Mouse (Mus musculus) limb, embryonic 13.5 days (tissue): ENCODE measurements around the gene Gm38392. TPM values are rescaled to one million over a fixed set of nuclear protein-coding genes. Genes with fewer than 3 reads are reported as not detected.

Experiments used
- ATAC-seq: fragments of 200-750 bp; cut with Nextera tagmentation; 2 replicates; pipeline ENCODE4 v1.8.0; 2017; ENCODE audit warnings: low read depth, moderate number of reproducible peaks, moderate TSS enrichment; ENCODE audit not compliant: low FRiP score
- H3K27ac ChIP-seq: fragments of 300-500 bp; sonication (generic); 2 replicates; pipeline ENCODE4 v1.5.1; 2015; ENCODE audit warnings: inconsistent platforms, mild to moderate bottlenecking, moderate library complexity
- H3K27me3 ChIP-seq: fragments of 300-500 bp; sonication (generic); 2 replicates; pipeline ENCODE4 v1.6.1; 2015; ENCODE audit warnings: mild to moderate bottlenecking, inconsistent platforms
- H3K36me3 ChIP-seq: fragments of 300-500 bp; sonication (generic); 2 replicates; pipeline ENCODE4 v1.6.1; 2015; ENCODE audit warnings: inconsistent platforms, mild to moderate bottlenecking, moderate library complexity
- H3K4me1 ChIP-seq: fragments of 300-500 bp; sonication (generic); 2 replicates; pipeline ENCODE4 v1.6.1; 2015; ENCODE audit warnings: inconsistent platforms
- H3K4me2 ChIP-seq: fragments of 300-500 bp; sonication (generic); replicated peaks from 2 replicates; pipeline ENCODE4 v1.6.1; 2015; ENCODE audit warnings: inconsistent platforms, mild to moderate bottlenecking, moderate library complexity
- H3K4me3 ChIP-seq: fragments of 300-500 bp; sonication (generic); 2 replicates; pipeline ENCODE4 v1.5.1; 2015; ENCODE audit warnings: moderate library complexity, mild to moderate bottlenecking, inconsistent platforms
- H3K9ac ChIP-seq: fragments of 300-500 bp; sonication (generic); 2 replicates; pipeline ENCODE4 v1.6.1; 2015; ENCODE audit warnings: mild to moderate bottlenecking, inconsistent platforms
- H3K9me3 ChIP-seq: fragments of 300-500 bp; sonication (generic); 2 replicates; pipeline ENCODE4 v1.6.1; 2016; ENCODE audit warnings: inconsistent platforms
- WGBS: fragments of 180-500 bp; shearing (Covaris S2); methylation state at CpG from one replicate; pipeline ENCODE4 v1.1.7; 2015; 5-methylcytosine and 5-hydroxymethylcytosine counted together
- polyA plus RNA-seq: library from polyadenylated mRNA; unstranded; fragments of >200 nt; fragmentation: Nextera tagmentation; extraction: Ambion mirVana; gene quantifications from 2 replicates; pipeline ENCODE4 v1.2.1, GENCODE M21; 2015

The Gm38392 gene
- polyA plus RNA-seq, 1 experiment from 2014 or later = 1.0 TPM

DNA sequence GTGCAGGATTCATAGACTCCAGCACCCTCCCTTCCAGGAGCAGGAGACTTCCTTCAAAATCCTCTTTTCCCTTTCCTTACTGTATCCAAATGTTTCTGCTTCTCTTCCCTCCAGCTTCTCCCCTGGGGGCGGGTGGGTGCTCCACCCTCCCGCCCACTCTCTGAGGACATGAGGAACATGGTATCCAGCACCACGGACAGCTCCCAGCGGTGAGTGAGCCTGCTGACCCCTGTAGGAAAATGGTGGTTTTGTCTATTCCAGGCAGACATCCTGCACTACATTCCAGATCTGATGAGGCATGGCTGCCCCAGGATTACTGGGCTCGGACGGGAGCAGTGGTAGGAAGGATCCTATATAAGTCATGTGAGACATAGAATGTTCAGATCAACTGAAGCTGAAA lies 66.2 kb downstream of the Gm38392 start:
- H3K27me3 ChIP-seq = peaks cover 99% of the 10 kb centered on the region
- no peak for ATAC-seq
- no peaks in the 10 kb centered on the region for H3K9me3 ChIP-seq
- no peak overlapping the region for H3K27ac ChIP-seq
- H3K4me2 ChIP-seq = no peak overlapping the region
- H3K9ac ChIP-seq = no peak overlapping the region
- no peak overlapping the region for H3K4me3 ChIP-seq
- under 1% methylated on average over 6 of the region's 6 CpGs for WGBS
- H3K4me1 ChIP-seq = peaks cover 1% of the 10 kb centered on the region; the same call in 1 of the 2 replicates
- H3K36me3 ChIP-seq = no peaks in the 10 kb centered on the region

GRCm38 (mm10) chr3:88219940-88220339 lies 67.1 kb downstream of the Gm38392 start:
- Histone ChIP-seq H3K9ac (no peak overlapping the region), H3K27me3 (peaks cover 99% of the 10 kb centered on the region), H3K27ac (no peak overlapping the region), H3K36me3 (no peaks in the 10 kb centered on the region), H3K4me1 (peaks cover 10% of the 10 kb centered on the region), H3K4me3 (no peak overlapping the region), H3K4me2 (no peak overlapping the region), H3K9me3 (no peaks in the 10 kb centered on the region)
- ATAC-seq = no peak
- WGBS = 16% methylated on average over 9 of the region's 9 CpGs

- no peak overlapping the region for H3K27ac ChIP-seq
- peaks cover 99% of the 10 kb centered on the region for H3K27me3 ChIP-seq
- H3K4me2 ChIP-seq = no peak overlapping the region
- WGBS = 50% methylated on average over 1 of the region's 2 CpGs
- H3K4me3 ChIP-seq = no peak overlapping the region
- H3K4me1 ChIP-seq = peaks cover 19% of the 10 kb centered on the region
- no peaks in the 10 kb centered on the region for H3K36me3 ChIP-seq
- no peaks in the 10 kb centered on the region for H3K9me3 ChIP-seq
- no peak for ATAC-seq
- no peak overlapping the region for H3K9ac ChIP-seq
Observed at GRCm38 (mm10) chr3:88217679-88218078, 69.3 kb downstream of the Gm38392 start.

GRCm38 (mm10) chr3:88216534-88217326 lies 70.3 kb downstream of the Gm38392 start:
- peaks cover 99% of the 10 kb centered on the region for H3K27me3 ChIP-seq
- H3K27ac ChIP-seq = no peak overlapping the region
- H3K4me1 ChIP-seq = peaks cover 19% of the 10 kb centered on the region
- WGBS = 11% methylated on average over 7 of the region's 7 CpGs
- no peaks in the 10 kb centered on the region for H3K9me3 ChIP-seq
- H3K4me3 ChIP-seq = no peak overlapping the region
- no peak overlapping the region for H3K4me2 ChIP-seq
- no peaks in the 10 kb centered on the region for H3K36me3 ChIP-seq
- ATAC-seq = no peak
- H3K9ac ChIP-seq = no peak overlapping the region

GRCm38 (mm10) chr3:88216116-88216515 lies 70.9 kb downstream of the Gm38392 start:
- no peak overlapping the region for H3K27ac ChIP-seq
- H3K4me2 ChIP-seq = no peak overlapping the region
- ATAC-seq = no peak
- H3K4me3 ChIP-seq = no peak overlapping the region
- H3K4me1 ChIP-seq = peaks cover 19% of the 10 kb centered on the region
- H3K9me3 ChIP-seq = no peaks in the 10 kb centered on the region
- no peaks in the 10 kb centered on the region for H3K36me3 ChIP-seq
- WGBS = 1% methylated on average over 6 of the region's 6 CpGs
- H3K9ac ChIP-seq = no peak overlapping the region
- H3K27me3 ChIP-seq = peaks cover 99% of the 10 kb centered on the region

- Histone ChIP-seq H3K27ac (no peak overlapping the region), H3K36me3 (no peaks in the 10 kb centered on the region), H3K4me2 (peak overlapping the region; percentile 46), H3K4me1 (peaks cover 19% of the 10 kb centered on the region), H3K27me3 (peaks cover 99% of the 10 kb centered on the region), H3K9ac (no peak overlapping the region), H3K4me3 (peak overlapping the region; percentile 27), H3K9me3 (no peaks in the 10 kb centered on the region)
- no peak for ATAC-seq
- WGBS = under 1% methylated on average over 23 of the region's 23 CpGs
Observed at GRCm38 (mm10) chr3:88215553-88216004, 71.4 kb downstream of the Gm38392 start.

GRCm38 (mm10) chr3:88214971-88215552 lies 71.9 kb downstream of the Gm38392 start:
- Histone ChIP-seq H3K27me3 (peaks cover 99% of the 10 kb centered on the region), H3K9me3 (no peaks in the 10 kb centered on the region), H3K4me3 (peak overlapping the region; percentile 27), H3K27ac (no peak overlapping the region), H3K36me3 (no peaks in the 10 kb centered on the region), H3K4me2 (peak overlapping the region; percentile 46), H3K4me1 (peaks cover 19% of the 10 kb centered on the region), H3K9ac (0 out of 2 replicates have a peak overlapping the region, but pooled peaks have one; percentile 19)
- no peak for ATAC-seq
- 2% methylated on average over 48 of the region's 48 CpGs for WGBS

DNA sequence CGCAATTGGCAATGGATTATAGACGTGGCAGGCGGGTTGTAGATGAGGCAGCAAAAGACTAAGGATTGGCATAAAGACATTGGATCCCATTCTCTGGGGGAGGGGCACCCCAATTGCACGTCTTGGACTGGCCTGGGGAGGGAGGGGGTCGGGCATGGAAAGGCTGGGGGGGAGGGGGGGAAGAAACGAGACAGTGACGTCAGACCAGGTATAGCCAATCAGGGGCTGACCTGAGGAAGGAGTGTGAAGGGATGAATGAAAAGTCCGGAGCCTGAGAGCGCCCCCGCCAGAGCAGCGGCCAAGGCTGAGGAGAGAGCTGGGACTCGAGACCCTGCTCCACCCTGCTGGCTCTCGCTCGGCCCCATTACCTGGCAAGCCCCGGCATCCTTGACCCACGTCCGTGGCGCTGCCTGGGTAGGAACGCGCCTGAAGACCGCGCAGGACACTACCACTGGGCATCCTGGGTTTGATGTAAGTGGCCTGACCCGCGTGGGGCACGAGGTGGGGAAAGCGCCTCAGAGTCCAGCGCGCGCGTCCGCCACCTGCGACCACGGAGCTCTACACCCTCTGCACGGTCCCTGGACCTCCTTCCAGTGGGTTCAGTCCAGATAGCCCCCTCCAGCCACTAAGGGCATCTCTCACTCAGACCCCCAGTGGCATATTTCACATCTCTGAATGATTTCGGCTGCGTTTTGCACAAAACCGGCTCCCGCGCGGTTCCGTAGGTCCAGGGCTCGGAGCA lies 72.6 kb downstream of the Gm38392 start:
- H3K9me3 ChIP-seq = no peaks in the 10 kb centered on the region
- no peaks in the 10 kb centered on the region for H3K36me3 ChIP-seq
- ATAC-seq = no peak
- H3K27ac ChIP-seq = no peak overlapping the region
- H3K4me3 ChIP-seq = peak overlapping the region; percentile 27
- 1% methylated on average over 42 of the region's 42 CpGs for WGBS
- no peak overlapping the region for H3K9ac ChIP-seq
- H3K4me2 ChIP-seq = peak overlapping the region; percentile 46
- peaks cover 19% of the 10 kb centered on the region for H3K4me1 ChIP-seq
- peaks cover 99% of the 10 kb centered on the region for H3K27me3 ChIP-seq

GRCm38 (mm10) chr3:88213019-88213418 lies 74.0 kb downstream of the Gm38392 start:
- Histone ChIP-seq H3K27ac (no peak overlapping the region), H3K27me3 (peaks cover 99% of the 10 kb centered on the region), H3K4me3 (no peak overlapping the region), H3K9me3 (no peaks in the 10 kb centered on the region), H3K4me1 (peaks cover 19% of the 10 kb centered on the region), H3K9ac (no peak overlapping the region), H3K4me2 (no peak overlapping the region), H3K36me3 (no peaks in the 10 kb centered on the region)
- 8% methylated on average over 2 of the region's 2 CpGs for WGBS
- no peak for ATAC-seq

GRCm38 (mm10) chr3:88212356-88212755 lies 74.7 kb downstream of the Gm38392 start:
- Histone ChIP-seq H3K27me3 (peaks cover 100% of the 10 kb centered on the region), H3K4me2 (no peak overlapping the region), H3K36me3 (no peaks in the 10 kb centered on the region), H3K27ac (no peak overlapping the region), H3K9ac (no peak overlapping the region), H3K9me3 (no peaks in the 10 kb centered on the region), H3K4me1 (peaks cover 19% of the 10 kb centered on the region), H3K4me3 (no peak overlapping the region)
- ATAC-seq = no peak
- WGBS = 0% methylated on average over 1 of the region's 1 CpGs

- Histone ChIP-seq H3K4me1 (peaks cover 20% of the 10 kb centered on the region), H3K27ac (no peak overlapping the region), H3K36me3 (no peaks in the 10 kb centered on the region), H3K27me3 (peaks cover 100% of the 10 kb centered on the region), H3K4me2 (no peak overlapping the region), H3K9me3 (no peaks in the 10 kb centered on the region), H3K9ac (no peak overlapping the region), H3K4me3 (no peak overlapping the region)
- 18% methylated on average over 2 of the region's 2 CpGs for WGBS
- no peak for ATAC-seq
Observed at GRCm38 (mm10) chr3:88210918-88211317, 76.1 kb downstream of the Gm38392 start.

DNA sequence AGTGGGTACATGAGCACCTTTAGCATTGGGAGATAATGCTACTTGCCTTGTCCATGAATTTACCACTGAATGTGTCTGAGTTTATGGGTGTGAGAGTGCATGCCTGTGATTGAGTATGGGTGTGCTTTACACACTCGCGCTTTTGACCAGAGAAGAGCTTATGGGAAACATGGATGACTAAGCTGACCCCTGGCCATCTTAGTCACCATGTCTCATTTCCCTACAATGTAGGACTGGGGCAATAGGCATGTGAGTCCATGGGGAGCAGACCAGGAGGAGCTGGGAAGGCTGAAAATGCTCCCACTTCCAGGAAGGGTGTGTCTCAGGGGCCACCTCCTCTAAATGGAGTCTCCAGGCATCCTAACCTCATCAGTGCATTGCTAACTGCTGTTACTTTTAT lies 76.9 kb downstream of the Gm38392 start:
- H3K9me3 ChIP-seq = no peaks in the 10 kb centered on the region
- H3K27ac ChIP-seq = no peak overlapping the region
- H3K4me3 ChIP-seq = no peak overlapping the region
- H3K36me3 ChIP-seq = no peaks in the 10 kb centered on the region
- no peak for ATAC-seq
- H3K9ac ChIP-seq = no peak overlapping the region
- no peak overlapping the region for H3K4me2 ChIP-seq
- peaks cover 12% of the 10 kb centered on the region for H3K4me1 ChIP-seq
- peaks cover 100% of the 10 kb centered on the region for H3K27me3 ChIP-seq
- WGBS = 30% methylated on average over 2 of the region's 2 CpGs
